Mouse (Mus musculus) embryonic facial prominence, embryonic 14.5 days (tissue): ENCODE measurements around the gene Lrg1. TPM values are rescaled to one million over a fixed set of nuclear protein-coding genes. Genes with fewer than 3 reads are reported as not detected.

Experiments used
- ATAC-seq: fragments of 200-750 bp; cut with Nextera tagmentation; 2 replicates; pipeline ENCODE4 v1.8.0; 2017; ENCODE audit warnings: low read depth, moderate number of reproducible peaks, moderate TSS enrichment
- DNase-seq: peaks from one replicate; pipeline ENCODE4 v3.0.0-alpha.2; 2015; ENCODE audit warnings: low spot score
- H3K27ac ChIP-seq: fragments of 300-500 bp; sonication (generic); replicated peaks from 2 replicates; pipeline ENCODE4 v1.5.1; 2014; ENCODE audit warnings: low read depth, mild to moderate bottlenecking, low read length, moderate library complexity
- H3K27me3 ChIP-seq: fragments of 300-500 bp; sonication (generic); replicated peaks from 2 replicates; pipeline ENCODE4 v1.6.1; 2014; ENCODE audit warnings: low read length; ENCODE audit not compliant: control insufficient read depth, insufficient read depth
- H3K36me3 ChIP-seq: fragments of 300-500 bp; sonication (generic); 2 replicates; pipeline ENCODE4 v1.6.1; 2014; ENCODE audit warnings: low read length, mixed read lengths; ENCODE audit not compliant: control insufficient read depth, insufficient read depth
- H3K4me1 ChIP-seq: fragments of 300-500 bp; sonication (generic); 2 replicates; pipeline ENCODE4 v1.6.1; 2014; ENCODE audit warnings: antibody characterized with exemption, low read length; ENCODE audit not compliant: control insufficient read depth, insufficient read depth
- H3K4me2 ChIP-seq: fragments of 300-500 bp; sonication (generic); 2 replicates; pipeline ENCODE4 v1.6.1; 2014; ENCODE audit warnings: low read depth, mild to moderate bottlenecking, low read length, moderate library complexity, mixed read lengths
- H3K4me3 ChIP-seq: fragments of 300-500 bp; sonication (generic); 2 replicates; pipeline ENCODE4 v1.5.1; 2014; ENCODE audit warnings: low read depth, mild to moderate bottlenecking, low read length
- H3K9ac ChIP-seq: fragments of 300-500 bp; sonication (generic); 2 replicates; pipeline ENCODE4 v1.6.1; 2014; ENCODE audit warnings: low read depth, mild to moderate bottlenecking, low read length, moderate library complexity, mixed read lengths
- H3K9me3 ChIP-seq: fragments of 300-500 bp; sonication (generic); 2 replicates; pipeline ENCODE4 v1.6.1; 2016; ENCODE audit warnings: low read length; ENCODE audit not compliant: control insufficient read depth
- WGBS: fragments of 180-500 bp; shearing (Covaris S2); extraction: QIAGEN DNeasy Blood & Tissue Kit; methylation state at CpG from one replicate; pipeline ENCODE4 v1.1.7; 2014; 5-methylcytosine and 5-hydroxymethylcytosine counted together
- polyA plus RNA-seq: library from polyadenylated mRNA; unstranded; fragments of >200 nt; fragmentation: Nextera tagmentation; extraction: Ambion mirVana; gene quantifications from 2 replicates; pipeline ENCODE4 v1.2.1, GENCODE M21; 2014

The Lrg1 gene
- polyA plus RNA-seq, 1 experiment from 2014 or later: 1.3 TPM

GRCm38 (mm10) chr17:56132661-56133060, 10.9 kb upstream of the Lrg1 start:
- WGBS: 5% methylated on average over 14 of the region's 14 CpGs
- H3K27ac ChIP-seq: no peak overlapping the region
- no peak overlapping the region for H3K4me3 ChIP-seq
- H3K36me3 ChIP-seq: no peaks in the 10 kb centered on the region
- no peaks in the 10 kb centered on the region for H3K27me3 ChIP-seq
- H3K9me3 ChIP-seq: no peaks in the 10 kb centered on the region
- DNase-seq (no peak), ATAC-seq (no peak)
- no peak overlapping the region for H3K4me2 ChIP-seq
- H3K4me1 ChIP-seq: peaks cover 9% of the 10 kb centered on the region; the same call in 1 of the 2 replicates
- H3K9ac ChIP-seq: no peak overlapping the region

- Histone ChIP-seq H3K4me2 (no peak overlapping the region), H3K27me3 (no peaks in the 10 kb centered on the region), H3K4me1 (peaks cover 9% of the 10 kb centered on the region; the same call in 1 of the 2 replicates), H3K9me3 (no peaks in the 10 kb centered on the region), H3K27ac (no peak overlapping the region), H3K4me3 (no peak overlapping the region), H3K9ac (no peak overlapping the region), H3K36me3 (no peaks in the 10 kb centered on the region)
- 44% methylated on average over 7 of the region's 7 CpGs for WGBS
- DNase-seq (no peak), ATAC-seq (no peak)
Measured at GRCm38 (mm10) chr17:56131814-56132213, 10.0 kb upstream of the Lrg1 start.

- H3K4me1 ChIP-seq: peaks cover 9% of the 10 kb centered on the region; the same call in 1 of the 2 replicates
- no peak overlapping the region for H3K4me3 ChIP-seq
- no peaks in the 10 kb centered on the region for H3K27me3 ChIP-seq
- no peak overlapping the region for H3K27ac ChIP-seq
- no peaks in the 10 kb centered on the region for H3K36me3 ChIP-seq
- no peaks in the 10 kb centered on the region for H3K9me3 ChIP-seq
- no peak overlapping the region for H3K4me2 ChIP-seq
- WGBS: 96% methylated on average over 10 of the region's 10 CpGs
- ATAC-seq (no peak), DNase-seq (no peak)
- no peak overlapping the region for H3K9ac ChIP-seq
Measured at GRCm38 (mm10) chr17:56131136-56131535, 9.3 kb upstream of the Lrg1 start.

- Histone ChIP-seq H3K9ac (no peak overlapping the region), H3K27me3 (peaks cover 20% of the 10 kb centered on the region), H3K4me3 (no peak overlapping the region), H3K4me2 (no peak overlapping the region), H3K4me1 (peaks cover 7% of the 10 kb centered on the region; the same call in 1 of the 2 replicates), H3K36me3 (no peaks in the 10 kb centered on the region), H3K9me3 (peaks cover 2% of the 10 kb centered on the region; the same call in 1 of the 2 replicates), H3K27ac (no peak overlapping the region)
- WGBS: 80% methylated on average over 15 of the region's 15 CpGs
- ATAC-seq (no peak), DNase-seq (no peak)
Measured at GRCm38 (mm10) chr17:56128246-56128645, 6.4 kb upstream of the Lrg1 start.

GRCm38 (mm10) chr17:56126175-56126574, 4.4 kb upstream of the Lrg1 start:
- no peak overlapping the region for H3K4me2 ChIP-seq
- no peak overlapping the region for H3K9ac ChIP-seq
- WGBS: 66% methylated on average over 11 of the region's 11 CpGs
- no peaks in the 10 kb centered on the region for H3K36me3 ChIP-seq
- peaks cover 40% of the 10 kb centered on the region for H3K27me3 ChIP-seq
- DNase-seq (no peak), ATAC-seq (no peak)
- H3K4me3 ChIP-seq: no peak overlapping the region
- H3K27ac ChIP-seq: no peak overlapping the region
- H3K4me1 ChIP-seq: peaks cover 7% of the 10 kb centered on the region; the same call in 1 of the 2 replicates
- H3K9me3 ChIP-seq: peaks cover 16% of the 10 kb centered on the region

- Histone ChIP-seq H3K9ac (no peak overlapping the region), H3K27me3 (peaks cover 49% of the 10 kb centered on the region), H3K36me3 (no peaks in the 10 kb centered on the region), H3K9me3 (peaks cover 16% of the 10 kb centered on the region), H3K4me1 (peaks cover 7% of the 10 kb centered on the region; the same call in 1 of the 2 replicates), H3K4me2 (no peak overlapping the region), H3K27ac (no peak overlapping the region), H3K4me3 (no peak overlapping the region)
- no peak for DNase-seq
- WGBS: 96% methylated on average over 4 of the region's 4 CpGs
- ATAC-seq: no peak
Measured at GRCm38 (mm10) chr17:56125276-56125630, 3.5 kb upstream of the Lrg1 start.

GRCm38 (mm10) chr17:56124377-56125275, 2.8 kb upstream of the Lrg1 start:
- peak overlapping the region; percentile 37 for H3K4me3 ChIP-seq
- ATAC-seq (no peak), DNase-seq (no peak)
- peak overlapping the region; percentile 57 for H3K9ac ChIP-seq
- H3K27ac ChIP-seq: no peak overlapping the region
- H3K36me3 ChIP-seq: no peaks in the 10 kb centered on the region
- 12% methylated on average over 20 of the region's 59 CpGs for WGBS
- H3K4me1 ChIP-seq: peaks cover 7% of the 10 kb centered on the region; the same call in 1 of the 2 replicates
- peaks cover 16% of the 10 kb centered on the region for H3K9me3 ChIP-seq
- peaks cover 56% of the 10 kb centered on the region for H3K27me3 ChIP-seq
- peak overlapping the region; percentile 68 for H3K4me2 ChIP-seq

- Histone ChIP-seq H3K36me3 (no peaks in the 10 kb centered on the region), H3K4me2 (peak overlapping the region; percentile 68), H3K9me3 (peaks cover 16% of the 10 kb centered on the region), H3K9ac (peak overlapping the region; percentile 57), H3K27me3 (peaks cover 63% of the 10 kb centered on the region), H3K4me1 (peaks cover 7% of the 10 kb centered on the region; the same call in 1 of the 2 replicates), H3K4me3 (peak overlapping the region; percentile 37), H3K27ac (no peak overlapping the region)
- ATAC-seq (no peak), DNase-seq (no peak)
- 47% methylated on average over 25 of the region's 59 CpGs for WGBS
Measured at GRCm38 (mm10) chr17:56123681-56124340, 2.0 kb upstream of the Lrg1 start.
